Mouse (Mus musculus): ENCODE data around the gene Myl3. TPM values are rescaled to one million over a fixed set of nuclear protein-coding genes. Genes with fewer than 3 reads are reported as not detected.

Myl3 gene
- total and polyA plus RNA-seq, 3 experiments: not detected

GRCm38 (mm10) chr9:110742951-110743455, 1.3 kb downstream of the Myl3 start:
- H3K36me3 ChIP-seq (replicated peaks): no peaks in the 10 kb centered on the region
- ATAC-seq (ENCODE audit: extremely low read depth, insufficient number of reproducible peaks, low FRiP score, poor library complexity, severe bottlenecking) (no peak), DNase-seq (ENCODE audit: low spot score) (no peak)
- no peak overlapping the region; the same call in 1 of the 2 replicates for H3K4me3 ChIP-seq (ENCODE audit: low read depth, low read length)
- TF ChIP-seq CTCF (IDR thresholded peaks at IDR 0.05; ENCODE audit: low read depth, low read length) (no peak), TAL1 (conservative IDR thresholded peaks at IDR 0.05; ENCODE audit: low read depth, low read length) (no peak), GATA2 (IDR thresholded peaks at IDR 0.05; ENCODE audit: borderline replicate concordance, low read depth, low read length) (no peak), GATA1 (IDR thresholded peaks at IDR 0.05; ENCODE audit: borderline replicate concordance, low read length) (no peak), POLR2AphosphoS5 (IDR thresholded peaks at IDR 0.05; ENCODE audit: insufficient replicate concordance, low read depth, low read length) (no peak)
- peaks cover 74% of the 10 kb centered on the region for H3K27me3 ChIP-seq (ENCODE audit: insufficient read depth, low read length)
- no peaks in the 10 kb centered on the region; the same call in 1 of the 2 replicates for H3K9me3 ChIP-seq (replicated peaks)
- H3K4me1 ChIP-seq (ENCODE audit: insufficient read depth, low read depth, low read length): peaks cover 3% of the 10 kb centered on the region; the same call in 1 of the 2 replicates

- no peak for TF ChIP-seq POLR2AphosphoS5 (IDR thresholded peaks at IDR 0.05; ENCODE audit: insufficient replicate concordance, low read depth, low read length)
- TF ChIP-seq GATA1 (IDR thresholded peaks at IDR 0.05; ENCODE audit: borderline replicate concordance, low read length): no peak
- TF ChIP-seq TAL1 (conservative IDR thresholded peaks at IDR 0.05; ENCODE audit: low read depth, low read length): no peak
- DNase-seq (ENCODE audit: low spot score) (no peak), ATAC-seq (ENCODE audit: extremely low read depth, insufficient number of reproducible peaks, low FRiP score, poor library complexity, severe bottlenecking) (no peak)
- no peak overlapping the region for H3K4me3 ChIP-seq (ENCODE audit: low read depth, low read length)
- H3K27me3 ChIP-seq (ENCODE audit: insufficient read depth, low read length): peaks cover 80% of the 10 kb centered on the region
- no peaks in the 10 kb centered on the region; the same call in 1 of the 2 replicates for H3K9me3 ChIP-seq (replicated peaks)
- H3K4me1 ChIP-seq (ENCODE audit: insufficient read depth, low read depth, low read length): peaks cover 3% of the 10 kb centered on the region; the same call in 1 of the 2 replicates
- H3K36me3 ChIP-seq (replicated peaks): no peaks in the 10 kb centered on the region
Measured at GRCm38 (mm10) chr9:110743456-110744323, 2.0 kb downstream of the Myl3 start.

GRCm38 (mm10) chr9:110745752-110746151, 4.1 kb downstream of the Myl3 start:
- Histone ChIP-seq H3K36me3 (replicated peaks) (no peaks in the 10 kb centered on the region), H3K4me3 (ENCODE audit: low read depth, low read length) (no peak overlapping the region), H3K4me1 (ENCODE audit: insufficient read depth, low read depth, low read length) (peaks cover 3% of the 10 kb centered on the region; the same call in 1 of the 2 replicates), H3K9me3 (replicated peaks) (no peaks in the 10 kb centered on the region; the same call in 1 of the 2 replicates), H3K27me3 (ENCODE audit: insufficient read depth, low read length) (peaks cover 84% of the 10 kb centered on the region)
- DNase-seq (ENCODE audit: low spot score) (no peak), ATAC-seq (ENCODE audit: extremely low read depth, insufficient number of reproducible peaks, low FRiP score, poor library complexity, severe bottlenecking) (no peak)
- no peak for TF ChIP-seq GATA2 (IDR thresholded peaks at IDR 0.05; ENCODE audit: borderline replicate concordance, low read depth, low read length)
- TF ChIP-seq CTCF (IDR thresholded peaks at IDR 0.05; ENCODE audit: low read depth, low read length): no peak
- no peak for TF ChIP-seq TAL1 (conservative IDR thresholded peaks at IDR 0.05; ENCODE audit: low read depth, low read length)
- TF ChIP-seq GATA1 (IDR thresholded peaks at IDR 0.05; ENCODE audit: borderline replicate concordance, low read length): no peak
- TF ChIP-seq POLR2AphosphoS5 (IDR thresholded peaks at IDR 0.05; ENCODE audit: insufficient replicate concordance, low read depth, low read length): no peak

GRCm38 (mm10) chr9:110746238-110746637, 4.6 kb downstream of the Myl3 start:
- H3K4me3 ChIP-seq (ENCODE audit: low read depth, low read length): no peak overlapping the region
- no peaks in the 10 kb centered on the region; the same call in 1 of the 2 replicates for H3K9me3 ChIP-seq (replicated peaks)
- ATAC-seq (ENCODE audit: extremely low read depth, insufficient number of reproducible peaks, low FRiP score, poor library complexity, severe bottlenecking) (no peak), DNase-seq (ENCODE audit: low spot score) (no peak)
- peaks cover 3% of the 10 kb centered on the region; the same call in 1 of the 2 replicates for H3K4me1 ChIP-seq (ENCODE audit: insufficient read depth, low read depth, low read length)
- no peaks in the 10 kb centered on the region for H3K36me3 ChIP-seq (replicated peaks)
- no peak for TF ChIP-seq GATA1 (IDR thresholded peaks at IDR 0.05; ENCODE audit: borderline replicate concordance, low read length)
- no peak for TF ChIP-seq GATA2 (IDR thresholded peaks at IDR 0.05; ENCODE audit: borderline replicate concordance, low read depth, low read length)
- TF ChIP-seq CTCF (IDR thresholded peaks at IDR 0.05; ENCODE audit: low read depth, low read length): no peak
- TF ChIP-seq POLR2AphosphoS5 (IDR thresholded peaks at IDR 0.05; ENCODE audit: insufficient replicate concordance, low read depth, low read length): no peak
- no peak for TF ChIP-seq TAL1 (conservative IDR thresholded peaks at IDR 0.05; ENCODE audit: low read depth, low read length)
- H3K27me3 ChIP-seq (ENCODE audit: insufficient read depth, low read length): peaks cover 84% of the 10 kb centered on the region

- H3K4me1 ChIP-seq (ENCODE audit: insufficient read depth, low read depth, low read length): peaks cover 3% of the 10 kb centered on the region; the same call in 1 of the 2 replicates
- no peak for ATAC-seq (ENCODE audit: extremely low read depth, insufficient number of reproducible peaks, low FRiP score, poor library complexity, severe bottlenecking)
- no peak for DNase-seq (ENCODE audit: low spot score)
- TF ChIP-seq POLR2AphosphoS5 (IDR thresholded peaks at IDR 0.05; ENCODE audit: insufficient replicate concordance, low read depth, low read length) (no peak), GATA2 (IDR thresholded peaks at IDR 0.05; ENCODE audit: borderline replicate concordance, low read depth, low read length) (no peak), TAL1 (conservative IDR thresholded peaks at IDR 0.05; ENCODE audit: low read depth, low read length) (no peak), CTCF (IDR thresholded peaks at IDR 0.05; ENCODE audit: low read depth, low read length) (no peak), GATA1 (IDR thresholded peaks at IDR 0.05; ENCODE audit: borderline replicate concordance, low read length) (no peak)
- H3K36me3 ChIP-seq (replicated peaks): no peaks in the 10 kb centered on the region
- H3K9me3 ChIP-seq (replicated peaks): no peaks in the 10 kb centered on the region; the same call in 1 of the 2 replicates
- H3K27me3 ChIP-seq (ENCODE audit: insufficient read depth, low read length): peaks cover 84% of the 10 kb centered on the region
- H3K4me3 ChIP-seq (ENCODE audit: low read depth, low read length): no peak within 1 kb of the TSS
Measured at GRCm38 (mm10) chr9:110746961-110747360, 5.3 kb downstream of the Myl3 start, which contains the start of gene Pth1r. Gene Pth1r (minus strand): TSS chr9:110747145.

GRCm38 (mm10) chr9:110748451-110748850, 6.8 kb downstream of the Myl3 start:
- no peak for TF ChIP-seq TAL1 (conservative IDR thresholded peaks at IDR 0.05; ENCODE audit: low read depth, low read length)
- TF ChIP-seq GATA2 (IDR thresholded peaks at IDR 0.05; ENCODE audit: borderline replicate concordance, low read depth, low read length): no peak
- no peak for TF ChIP-seq POLR2AphosphoS5 (IDR thresholded peaks at IDR 0.05; ENCODE audit: insufficient replicate concordance, low read depth, low read length)
- no peak for TF ChIP-seq GATA1 (IDR thresholded peaks at IDR 0.05; ENCODE audit: borderline replicate concordance, low read length)
- TF ChIP-seq CTCF (IDR thresholded peaks at IDR 0.05; ENCODE audit: low read depth, low read length): no peak
- DNase-seq (ENCODE audit: low spot score) (no peak), ATAC-seq (ENCODE audit: extremely low read depth, insufficient number of reproducible peaks, low FRiP score, poor library complexity, severe bottlenecking) (no peak)
- H3K4me1 ChIP-seq (ENCODE audit: insufficient read depth, low read depth, low read length): no peaks in the 10 kb centered on the region
- peaks cover 78% of the 10 kb centered on the region for H3K27me3 ChIP-seq (ENCODE audit: insufficient read depth, low read length)
- no peaks in the 10 kb centered on the region for H3K9me3 ChIP-seq (replicated peaks)
- no peaks in the 10 kb centered on the region for H3K36me3 ChIP-seq (replicated peaks)
- H3K4me3 ChIP-seq (ENCODE audit: low read depth, low read length): no peak overlapping the region

Measured in G1E (cell line).